Mouse (Mus musculus): ENCODE data around the gene 5730522E02Rik.

DNA sequence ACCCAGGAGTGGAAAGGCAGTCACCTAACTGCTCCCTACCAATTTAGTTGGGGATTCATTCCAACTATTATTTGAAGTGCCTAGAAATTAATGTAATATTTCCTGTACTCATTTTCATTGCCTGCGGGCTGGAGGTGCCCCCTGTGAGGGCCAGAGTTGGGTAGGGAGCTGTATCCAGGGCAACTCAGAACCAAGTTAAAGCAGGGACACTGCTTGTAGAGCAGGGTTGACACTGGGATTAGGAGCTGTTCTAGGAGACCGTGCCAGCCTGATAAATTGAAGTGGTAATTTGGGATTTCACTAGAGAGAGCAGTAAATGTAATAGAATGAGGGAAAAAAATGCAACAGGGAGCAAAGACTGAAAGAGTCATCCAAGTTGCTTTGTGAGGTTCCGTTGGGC, 51.5 kb downstream of the 5730522E02Rik start:
- no peak for TF ChIP-seq USF1 (IDR thresholded peaks at IDR 0.05; ENCODE audit: low read depth)
- TF ChIP-seq POLR2A (IDR thresholded peaks at IDR 0.05; ENCODE audit: insufficient read length, low read depth) = no peak
- TF ChIP-seq CEBPB (IDR thresholded peaks at IDR 0.05; ENCODE audit: insufficient read depth, poor library complexity, severe bottlenecking) = no peak

Data from myocyte (in vitro differentiated cells).